Mouse (Mus musculus): ENCODE measurements around the gene Ptpn4. TPM values are rescaled to one million over a fixed set of nuclear protein-coding genes. Genes with fewer than 3 reads are reported as not detected.

Ptpn4 gene
- polyA plus RNA-seq, 1 experiment from 2014 or later, result 9.3 TPM

- Histone ChIP-seq H3K27ac (ENCODE audit: low read length) (no peak overlapping the region), H3K4me3 (ENCODE audit: low read depth, low read length) (peak overlapping the region; percentile 59), H3K27me3 (ENCODE audit: control insufficient read depth, insufficient read depth, low read depth, low read length) (no peaks in the 10 kb centered on the region), H3K4me1 (ENCODE audit: control insufficient read depth, insufficient read depth, low read length) (peaks cover 14% of the 10 kb centered on the region), H3K36me3 (ENCODE audit: control insufficient read depth, insufficient read depth, low read length) (no peaks in the 10 kb centered on the region), H3K4me2 (ENCODE audit: low read length) (peak overlapping the region; percentile 86), H3K9me3 (replicated peaks; ENCODE audit: control insufficient read depth, low read length, poor library complexity, severe bottlenecking) (no peaks in the 10 kb centered on the region), H3K9ac (ENCODE audit: low read depth, low read length) (peak overlapping the region; percentile 90)
- WGBS, result 10% methylated on average over 9 of the region's 9 CpGs
- ATAC-seq, result no peak
Measured at GRCm38 (mm10) chr1:119835726-119836478, 1.5 kb downstream of the Ptpn4 start.

- no peak overlapping the region for H3K9ac ChIP-seq (ENCODE audit: low read depth, low read length)
- H3K27ac ChIP-seq (ENCODE audit: low read length), result no peak overlapping the region
- H3K27me3 ChIP-seq (ENCODE audit: control insufficient read depth, insufficient read depth, low read depth, low read length), result no peaks in the 10 kb centered on the region
- ATAC-seq, result no peak
- no peaks in the 10 kb centered on the region for H3K36me3 ChIP-seq (ENCODE audit: control insufficient read depth, insufficient read depth, low read length)
- H3K4me3 ChIP-seq (ENCODE audit: low read depth, low read length), result no peak overlapping the region
- H3K4me2 ChIP-seq (ENCODE audit: low read length), result no peak overlapping the region
- 97% methylated on average over 1 of the region's 1 CpGs for WGBS
- no peaks in the 10 kb centered on the region for H3K9me3 ChIP-seq (replicated peaks; ENCODE audit: control insufficient read depth, low read length, poor library complexity, severe bottlenecking)
- H3K4me1 ChIP-seq (ENCODE audit: control insufficient read depth, insufficient read depth, low read length), result no peaks in the 10 kb centered on the region
Measured at GRCm38 (mm10) chr1:119828160-119828559, 9.3 kb downstream of the Ptpn4 start.

- Histone ChIP-seq H3K4me2 (ENCODE audit: low read length) (no peak overlapping the region), H3K4me3 (ENCODE audit: low read depth, low read length) (no peak overlapping the region), H3K9me3 (replicated peaks; ENCODE audit: control insufficient read depth, low read length, poor library complexity, severe bottlenecking) (no peaks in the 10 kb centered on the region), H3K36me3 (ENCODE audit: control insufficient read depth, insufficient read depth, low read length) (no peaks in the 10 kb centered on the region), H3K4me1 (ENCODE audit: control insufficient read depth, insufficient read depth, low read length) (no peaks in the 10 kb centered on the region), H3K9ac (ENCODE audit: low read depth, low read length) (no peak overlapping the region), H3K27me3 (ENCODE audit: control insufficient read depth, insufficient read depth, low read depth, low read length) (no peaks in the 10 kb centered on the region), H3K27ac (ENCODE audit: low read length) (no peak overlapping the region)
- no peak for ATAC-seq
- 76% methylated on average over 1 of the region's 1 CpGs for whole genome bisulfite sequencing
Measured at GRCm38 (mm10) chr1:119818704-119819103, 18.7 kb downstream of the Ptpn4 start.

GRCm38 (mm10) chr1:119807707-119808106 lies 29.7 kb downstream of the Ptpn4 start:
- Histone ChIP-seq H3K9ac (ENCODE audit: low read depth, low read length) (no peak overlapping the region), H3K9me3 (replicated peaks; ENCODE audit: control insufficient read depth, low read length, poor library complexity, severe bottlenecking) (no peaks in the 10 kb centered on the region), H3K27ac (ENCODE audit: low read length) (no peak overlapping the region), H3K4me2 (ENCODE audit: low read length) (no peak overlapping the region), H3K27me3 (ENCODE audit: control insufficient read depth, insufficient read depth, low read depth, low read length) (no peaks in the 10 kb centered on the region), H3K4me3 (ENCODE audit: low read depth, low read length) (no peak overlapping the region), H3K36me3 (ENCODE audit: control insufficient read depth, insufficient read depth, low read length) (no peaks in the 10 kb centered on the region), H3K4me1 (ENCODE audit: control insufficient read depth, insufficient read depth, low read length) (no peaks in the 10 kb centered on the region)
- WGBS, result 100% methylated on average over 1 of the region's 1 CpGs
- ATAC-seq, result no peak

- no peaks in the 10 kb centered on the region for H3K36me3 ChIP-seq (ENCODE audit: control insufficient read depth, insufficient read depth, low read length)
- 98% methylated on average over 2 of the region's 2 CpGs for WGBS
- no peak overlapping the region for H3K9ac ChIP-seq (ENCODE audit: low read depth, low read length)
- no peaks in the 10 kb centered on the region for H3K27me3 ChIP-seq (ENCODE audit: control insufficient read depth, insufficient read depth, low read depth, low read length)
- no peaks in the 10 kb centered on the region for H3K4me1 ChIP-seq (ENCODE audit: control insufficient read depth, insufficient read depth, low read length)
- no peak overlapping the region for H3K4me2 ChIP-seq (ENCODE audit: low read length)
- H3K9me3 ChIP-seq (replicated peaks; ENCODE audit: control insufficient read depth, low read length, poor library complexity, severe bottlenecking), result no peaks in the 10 kb centered on the region
- ATAC-seq, result no peak
- no peak overlapping the region for H3K4me3 ChIP-seq (ENCODE audit: low read depth, low read length)
- no peak overlapping the region for H3K27ac ChIP-seq (ENCODE audit: low read length)
Measured at GRCm38 (mm10) chr1:119805984-119806383, 31.4 kb downstream of the Ptpn4 start.

- Histone ChIP-seq H3K27me3 (ENCODE audit: control insufficient read depth, insufficient read depth, low read depth, low read length) (no peaks in the 10 kb centered on the region), H3K27ac (ENCODE audit: low read length) (no peak overlapping the region), H3K9ac (ENCODE audit: low read depth, low read length) (no peak overlapping the region), H3K4me2 (ENCODE audit: low read length) (no peak overlapping the region), H3K9me3 (replicated peaks; ENCODE audit: control insufficient read depth, low read length, poor library complexity, severe bottlenecking) (no peaks in the 10 kb centered on the region), H3K4me3 (ENCODE audit: low read depth, low read length) (no peak overlapping the region), H3K36me3 (ENCODE audit: control insufficient read depth, insufficient read depth, low read length) (no peaks in the 10 kb centered on the region), H3K4me1 (ENCODE audit: control insufficient read depth, insufficient read depth, low read length) (no peaks in the 10 kb centered on the region)
- 56% methylated on average over 1 of the region's 1 CpGs for WGBS
- ATAC-seq, result no peak
Measured at GRCm38 (mm10) chr1:119804586-119804985, 32.8 kb downstream of the Ptpn4 start.

- Histone ChIP-seq H3K36me3 (ENCODE audit: control insufficient read depth, insufficient read depth, low read length) (no peaks in the 10 kb centered on the region), H3K27ac (ENCODE audit: low read length) (no peak overlapping the region)
- ATAC-seq, result no peak
Measured at GRCm38 (mm10) chr1:119795174-119795573, 42.2 kb downstream of the Ptpn4 start.

GRCm38 (mm10) chr1:119794342-119794741 lies 43.1 kb downstream of the Ptpn4 start:
- Histone ChIP-seq H3K4me3 (ENCODE audit: low read depth, low read length) (no peak overlapping the region), H3K27me3 (ENCODE audit: control insufficient read depth, insufficient read depth, low read depth, low read length) (no peaks in the 10 kb centered on the region), H3K9ac (ENCODE audit: low read depth, low read length) (no peak overlapping the region), H3K27ac (ENCODE audit: low read length) (no peak overlapping the region), H3K4me1 (ENCODE audit: control insufficient read depth, insufficient read depth, low read length) (no peaks in the 10 kb centered on the region; the same call in 1 of the 2 replicates), H3K36me3 (ENCODE audit: control insufficient read depth, insufficient read depth, low read length) (no peaks in the 10 kb centered on the region), H3K4me2 (ENCODE audit: low read length) (no peak overlapping the region), H3K9me3 (replicated peaks; ENCODE audit: control insufficient read depth, low read length, poor library complexity, severe bottlenecking) (no peaks in the 10 kb centered on the region)
- 90% methylated on average over 1 of the region's 1 CpGs for WGBS
- ATAC-seq, result no peak

More at GRCm38 (mm10) chr1:119795174-119795573, 42.2 kb downstream of the Ptpn4 start:
- H3K4me1 ChIP-seq (ENCODE audit: control insufficient read depth, insufficient read depth, low read length), result no peaks in the 10 kb centered on the region; the same call in 1 of the 2 replicates
- H3K4me2 ChIP-seq (ENCODE audit: low read length), result no peak overlapping the region
- no peak overlapping the region for H3K9ac ChIP-seq (ENCODE audit: low read depth, low read length)
- H3K9me3 ChIP-seq (replicated peaks; ENCODE audit: control insufficient read depth, low read length, poor library complexity, severe bottlenecking), result no peaks in the 10 kb centered on the region
- no peak overlapping the region for H3K4me3 ChIP-seq (ENCODE audit: low read depth, low read length)
- no peaks in the 10 kb centered on the region for H3K27me3 ChIP-seq (ENCODE audit: control insufficient read depth, insufficient read depth, low read depth, low read length)

GRCm38 (mm10) chr1:119790616-119791015 lies 46.8 kb downstream of the Ptpn4 start:
- ATAC-seq, result no peak
- Histone ChIP-seq H3K4me2 (ENCODE audit: low read length) (no peak overlapping the region), H3K4me3 (ENCODE audit: low read depth, low read length) (no peak overlapping the region), H3K4me1 (ENCODE audit: control insufficient read depth, insufficient read depth, low read length) (no peaks in the 10 kb centered on the region; the same call in 1 of the 2 replicates), H3K27me3 (ENCODE audit: control insufficient read depth, insufficient read depth, low read depth, low read length) (no peaks in the 10 kb centered on the region), H3K27ac (ENCODE audit: low read length) (no peak overlapping the region), H3K9me3 (replicated peaks; ENCODE audit: control insufficient read depth, low read length, poor library complexity, severe bottlenecking) (no peaks in the 10 kb centered on the region), H3K36me3 (ENCODE audit: control insufficient read depth, insufficient read depth, low read length) (no peaks in the 10 kb centered on the region), H3K9ac (ENCODE audit: low read depth, low read length) (no peak overlapping the region)
- WGBS, result 84% methylated on average over 1 of the region's 1 CpGs
